Mouse (Mus musculus) midbrain, embryonic 13.5 days (tissue): ENCODE results near the gene Cxadr. TPM values are rescaled to one million over a fixed set of nuclear protein-coding genes. Genes with fewer than 3 reads are reported as not detected.

Experiments
- polyA plus RNA-seq: library from polyadenylated mRNA; unstranded; fragments of >200 nt; fragmentation: Nextera tagmentation; extraction: Ambion mirVana; gene quantifications from 2 replicates; pipeline ENCODE4 v1.2.1, GENCODE M21; 2015

The Cxadr gene
- polyA plus RNA-seq, 1 experiment from 2014 or later = 135 TPM

Other genes starting within 250 kb of the Cxadr start
- gene Btg3, start 75.7 kb downstream of the Cxadr start, polyA plus RNA-seq = 24.6 and 27.4 TPM in 2 replicates